Mouse (Mus musculus) liver, embryonic 14.5 days (tissue): Measurements from ENCODE around the gene Homez.

Experiments
- CTCF ChIP-seq: IDR thresholded peaks from 2 replicates; pipeline ENCODE4 v1.5.1; 2016; ENCODE audit warnings: antibody characterized with exemption, low read depth, control low read depth
- EP300 ChIP-seq: IDR thresholded peaks from 2 replicates; pipeline ENCODE4 v1.6.1; 2016; ENCODE audit warnings: antibody characterized with exemption, low read depth

DNA sequence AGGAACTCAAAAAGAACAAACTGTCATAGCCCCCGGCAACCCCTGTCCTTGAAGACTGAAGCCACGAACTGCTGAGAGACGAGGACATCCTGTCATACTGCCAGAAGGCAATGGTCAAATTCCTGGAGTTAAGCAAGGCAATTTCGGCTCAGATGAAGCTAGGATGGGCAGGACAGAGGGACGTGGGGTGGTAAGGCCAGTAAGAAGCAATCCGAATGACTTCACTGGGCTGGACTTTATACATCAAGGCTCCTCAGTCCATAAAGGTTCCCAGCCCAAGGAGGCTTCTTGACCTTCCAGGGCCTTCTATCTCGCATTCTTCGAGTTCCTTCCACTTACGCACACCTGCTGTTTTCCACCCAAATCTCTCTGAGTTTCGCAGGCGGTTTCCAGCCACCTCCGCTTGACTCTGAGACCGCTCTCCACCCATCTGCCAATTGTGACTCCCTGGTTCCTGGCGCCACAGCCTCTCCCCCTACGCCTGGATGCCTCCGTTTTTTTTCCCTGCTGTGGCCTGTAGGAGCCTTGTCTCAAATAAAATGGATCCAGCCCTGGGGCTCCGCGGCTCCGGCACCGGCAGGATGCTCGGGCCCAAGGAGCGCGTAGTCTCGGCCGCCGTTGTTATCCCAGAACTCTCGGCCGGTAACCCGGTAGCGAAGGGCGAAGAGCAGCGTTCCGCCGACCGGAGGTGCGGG lies 5.2 kb upstream of the Homez start:
- TF ChIP-seq EP300 (no peak), CTCF (no peak)
